Mouse (Mus musculus): ENCODE measurements around the gene Cd248. TPM values are rescaled to one million over a fixed set of nuclear protein-coding genes. Genes with fewer than 3 reads are reported as not detected.

Gene Cd248
- total and polyA plus RNA-seq, 2 experiments from 2014 or later: 15.7 to 22.0 TPM

GRCm38 (mm10) chr19:5093481-5094242, 25.8 kb downstream of the Cd248 start:
- Histone ChIP-seq H3K9ac (replicated peaks; ENCODE audit: low read length, poor library complexity, severe bottlenecking) (peak overlapping the region; percentile 98; the same call in 1 of the 2 replicates), H3K27me3 (ENCODE audit: insufficient read depth, low read length) (no peaks in the 10 kb centered on the region), H3K4me3 (ENCODE audit: low read depth, low read length) (peak overlapping the region; percentile 88; the same call in 1 of the 2 replicates), H3K9me3 (ENCODE audit: low read length) (no peaks in the 10 kb centered on the region), H3K4me1 (ENCODE audit: insufficient read depth, low read length) (peaks cover 33% of the 10 kb centered on the region), H3K4me2 (ENCODE audit: low read depth, low read length, poor library complexity, severe bottlenecking) (peak overlapping the region; percentile 72), H3K27ac (ENCODE audit: low read depth, low read length) (peak overlapping the region; percentile 97), H3K36me3 (ENCODE audit: insufficient read depth, low read length) (peaks cover 32% of the 10 kb centered on the region)
- no peak for DNase-seq (ENCODE audit: low spot score)
- TF ChIP-seq CTCF (IDR thresholded peaks at IDR 0.05): no peak
- WGBS: 72% methylated on average over 12 of the region's 12 CpGs
- no peak for ATAC-seq (ENCODE audit: low FRiP score)

GRCm38 (mm10) chr19:5094243-5094632, 26.4 kb downstream of the Cd248 start:
- ATAC-seq (ENCODE audit: low FRiP score): peak; percentile 58

GRCm38 (mm10) chr19:5094746-5095417, 27.0 kb downstream of the Cd248 start:
- ATAC-seq (ENCODE audit: low FRiP score): no peak
- H3K27me3 ChIP-seq (ENCODE audit: insufficient read depth, low read length): no peaks in the 10 kb centered on the region
- H3K9me3 ChIP-seq (ENCODE audit: low read length): no peaks in the 10 kb centered on the region
- no peak for TF ChIP-seq CTCF (IDR thresholded peaks at IDR 0.05)
- peaks cover 34% of the 10 kb centered on the region for H3K4me1 ChIP-seq (ENCODE audit: insufficient read depth, low read length)
- H3K9ac ChIP-seq (replicated peaks; ENCODE audit: low read length, poor library complexity, severe bottlenecking): peak overlapping the region; percentile 98
- peaks cover 38% of the 10 kb centered on the region for H3K36me3 ChIP-seq (ENCODE audit: insufficient read depth, low read length)
- peak overlapping the region; percentile 88 for H3K4me3 ChIP-seq (ENCODE audit: low read depth, low read length)
- peak overlapping the region; percentile 97 for H3K27ac ChIP-seq (ENCODE audit: low read depth, low read length)
- H3K4me2 ChIP-seq (ENCODE audit: low read depth, low read length, poor library complexity, severe bottlenecking): peak overlapping the region; percentile 72
- no peak for DNase-seq (ENCODE audit: low spot score)
- WGBS: 20% methylated on average over 11 of the region's 11 CpGs

More at GRCm38 (mm10) chr19:5094243-5094632, 26.4 kb downstream of the Cd248 start:
- H3K27me3 ChIP-seq (ENCODE audit: insufficient read depth, low read length): no peaks in the 10 kb centered on the region
- DNase-seq (ENCODE audit: low spot score): peak; percentile 97
- H3K4me1 ChIP-seq (ENCODE audit: insufficient read depth, low read length): peaks cover 36% of the 10 kb centered on the region
- H3K4me3 ChIP-seq (ENCODE audit: low read depth, low read length): peak overlapping the region; percentile 88
- WGBS: 2% methylated on average over 20 of the region's 21 CpGs
- peak overlapping the region; percentile 98 for H3K9ac ChIP-seq (replicated peaks; ENCODE audit: low read length, poor library complexity, severe bottlenecking)
- H3K9me3 ChIP-seq (ENCODE audit: low read length): no peaks in the 10 kb centered on the region
- H3K27ac ChIP-seq (ENCODE audit: low read depth, low read length): peak overlapping the region; percentile 97
- TF ChIP-seq CTCF (IDR thresholded peaks at IDR 0.05): peak; percentile 91
- H3K36me3 ChIP-seq (ENCODE audit: insufficient read depth, low read length): peaks cover 32% of the 10 kb centered on the region
- peak overlapping the region; percentile 72 for H3K4me2 ChIP-seq (ENCODE audit: low read depth, low read length, poor library complexity, severe bottlenecking)

GRCm38 (mm10) chr19:5095887-5096474, 28.1 kb downstream of the Cd248 start:
- Histone ChIP-seq H3K4me3 (ENCODE audit: low read depth, low read length) (peak overlapping the region; percentile 88), H3K4me2 (ENCODE audit: low read depth, low read length, poor library complexity, severe bottlenecking) (peak overlapping the region; percentile 72), H3K9ac (replicated peaks; ENCODE audit: low read length, poor library complexity, severe bottlenecking) (peak overlapping the region; percentile 98), H3K36me3 (ENCODE audit: insufficient read depth, low read length) (peaks cover 45% of the 10 kb centered on the region), H3K27me3 (ENCODE audit: insufficient read depth, low read length) (no peaks in the 10 kb centered on the region), H3K27ac (ENCODE audit: low read depth, low read length) (peak overlapping the region; percentile 97), H3K9me3 (ENCODE audit: low read length) (no peaks in the 10 kb centered on the region), H3K4me1 (ENCODE audit: insufficient read depth, low read length) (peaks cover 34% of the 10 kb centered on the region)
- WGBS: 5% methylated on average over 9 of the region's 9 CpGs
- DNase-seq (ENCODE audit: low spot score) (no peak), ATAC-seq (ENCODE audit: low FRiP score) (no peak)
- no peak for TF ChIP-seq CTCF (IDR thresholded peaks at IDR 0.05)

- H3K9me3 ChIP-seq (ENCODE audit: low read length): no peaks in the 10 kb centered on the region
- H3K4me1 ChIP-seq (ENCODE audit: insufficient read depth, low read length): peaks cover 34% of the 10 kb centered on the region
- peak overlapping the region; percentile 97 for H3K27ac ChIP-seq (ENCODE audit: low read depth, low read length)
- peaks cover 43% of the 10 kb centered on the region for H3K36me3 ChIP-seq (ENCODE audit: insufficient read depth, low read length)
- peak overlapping the region; percentile 88 for H3K4me3 ChIP-seq (ENCODE audit: low read depth, low read length)
- peak; percentile 45 for ATAC-seq (ENCODE audit: low FRiP score)
- H3K9ac ChIP-seq (replicated peaks; ENCODE audit: low read length, poor library complexity, severe bottlenecking): peak overlapping the region; percentile 98
- TF ChIP-seq CTCF (IDR thresholded peaks at IDR 0.05): no peak
- DNase-seq (ENCODE audit: low spot score): peak; percentile 57
- peak overlapping the region; percentile 72 for H3K4me2 ChIP-seq (ENCODE audit: low read depth, low read length, poor library complexity, severe bottlenecking)
- H3K27me3 ChIP-seq (ENCODE audit: insufficient read depth, low read length): no peaks in the 10 kb centered on the region
- 2% methylated on average over 24 of the region's 31 CpGs for WGBS
Observed at GRCm38 (mm10) chr19:5097521-5098362, 29.9 kb downstream of the Cd248 start.
